Mouse (Mus musculus): ENCODE data around the gene Gm6760.

Gene Gm6760

GRCm38 (mm10) chrX:64152098-64152497 is at the start of gene Gm6760:
TSS of gene Gm6760 (minus strand) at chrX:64152198.
- DNase-seq (ENCODE audit: inconsistent ontology term), result no peak

GRCm38 (mm10) chrX:64181246-64181645 is 29.2 kb upstream of the Gm6760 start:
- peak; percentile 77 for DNase-seq (ENCODE audit: inconsistent ontology term)

GRCm38 (mm10) chrX:64173248-64173647 is 21.2 kb upstream of the Gm6760 start, which contains the start of gene 3830417A13Rik:
TSS of gene 3830417A13Rik (plus strand) at chrX:64173548.
- DNase-seq (ENCODE audit: inconsistent ontology term), result no peak

Data from Muller cell, postnatal 12 days (primary cell).